Mouse (Mus musculus): ENCODE data around the gene Mef2b.

- TF ChIP-seq CTCF (conservative IDR thresholded peaks at IDR 0.05; ENCODE audit: low read length) (no peak), POU5F1 (IDR thresholded peaks at IDR 0.05; ENCODE audit: borderline replicate concordance, low read length) (no peak)
Observed at GRCm38 (mm10) chr8:70171240-70171639, 31.7 kb downstream of the Mef2b start.

Data from E14TG2a.4 (cell line).